In the genomic region with DNA sequence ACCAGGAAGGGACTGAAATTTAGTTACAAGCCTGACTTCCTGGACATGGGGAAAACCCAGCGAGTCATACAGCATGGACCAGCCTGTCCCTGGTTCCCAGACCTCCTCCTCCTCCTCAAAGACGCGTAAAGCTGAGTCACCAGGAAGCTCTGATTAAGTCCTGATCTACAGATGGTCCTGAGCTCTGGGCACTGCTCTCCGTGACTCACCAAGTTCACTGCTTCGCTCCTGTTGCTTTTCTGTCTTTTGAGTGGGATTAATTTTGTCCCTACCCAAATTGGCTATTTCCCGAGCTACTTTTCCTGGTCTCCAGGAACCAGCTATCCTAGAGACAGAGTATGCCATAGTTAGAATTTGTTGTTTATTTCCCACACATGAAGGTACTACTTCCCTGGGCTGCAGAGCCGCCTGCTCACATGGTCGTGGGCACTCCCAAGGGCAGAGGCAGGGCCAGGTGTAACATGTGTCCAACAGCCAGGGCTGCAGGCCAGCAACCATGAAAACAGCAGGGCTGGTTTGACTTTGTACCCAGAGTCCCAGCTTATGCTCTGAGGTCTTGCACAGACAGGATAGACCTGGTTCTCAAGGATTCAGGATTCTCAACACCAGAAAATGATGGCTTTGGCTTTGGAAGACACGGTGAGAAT, we compare ENCODE assay signal across 9 mouse cellular contexts. TPM values are rescaled to one million over a fixed set of nuclear protein-coding genes. Genes with fewer than 3 reads are reported as not detected.
DNase-seq lines count a peak whose midpoint lies in the region; ATAC-seq and TF ChIP-seq lines count a peak whose summit lies in the region.
"Had no signal": no experiment of that assay in that cellular context is flagged by ENCODE, and none has a peak within 500 bp of the region (broad histone marks: within the 10 kb centered on the region; RNA-seq: fewer than 3 reads in every experiment).

No protein-coding gene starts in this region.

- H3K9me3 ChIP-seq in stomach, postnatal 0 days (ENCODE audit: control insufficient read depth, low read length), result no peaks in the 10 kb centered on the region

- H3K4me3 ChIP-seq in stomach, postnatal 0 days (ENCODE audit: low read depth, low read length), result no peak overlapping the region

- no peak for TF ChIP-seq CTCF in stomach, postnatal 0 days (IDR thresholded peaks at IDR 0.05; ENCODE audit: low read depth)

- ATAC-seq in stomach, postnatal 0 days (ENCODE audit: low FRiP score, low TSS enrichment), result peak; percentile 98
- ATAC-seq: inflammation-experienced regulatory T-cells, adult 6 months had no signal

- no peaks in the 10 kb centered on the region for H3K4me1 ChIP-seq in stomach, postnatal 0 days (replicated peaks; ENCODE audit: control insufficient read depth, insufficient read depth)

- no peaks in the 10 kb centered on the region for H3K36me3 ChIP-seq in stomach, postnatal 0 days (ENCODE audit: control insufficient read depth, insufficient read depth, low read length)

- H3K27me3 ChIP-seq in stomach, postnatal 0 days (ENCODE audit: control insufficient read depth, insufficient read depth, low read length), result no peaks in the 10 kb centered on the region

- no peak overlapping the region for H3K4me2 ChIP-seq in stomach, postnatal 0 days (replicated peaks; ENCODE audit: low read depth)

- peak overlapping the region; percentile 40; the same call in 1 of the 2 replicates for H3K27ac ChIP-seq in stomach, postnatal 0 days (replicated peaks)

- peak; percentile 76 for DNase-seq in heart, adult 11 months
- no peak for DNase-seq in heart, postnatal 4 days
- DNase-seq in urinary bladder, adult 18-20 months (ENCODE audit: low spot score in 2 of 2), result peak; percentile 34 to 55
- no peak for DNase-seq in urinary bladder, adult 2 months (ENCODE audit: low spot score)
- DNase-seq in kidney, adult 18-20 months, result peak; percentile 26
- DNase-seq in stomach, postnatal 0 days (ENCODE audit: low spot score), result peak; percentile 65
- no peak for DNase-seq in thymus, postnatal 36 days
- no peak for DNase-seq in ovary, postnatal 14 days (ENCODE audit: low spot score)

- no peak overlapping the region for H3K9ac ChIP-seq in stomach, postnatal 0 days (ENCODE audit: low read length)

- TF ChIP-seq EP300 in stomach, postnatal 0 days (optimal IDR thresholded peaks at IDR 0.05), result no peak

- 39% methylated on average over 9 of the region's 9 CpGs for whole genome bisulfite sequencing in stomach, postnatal 0 days

RNA-seq across cellular contexts. Expression of gene Uox, which starts 2.2 kb away (rescaled TPM):
- not detected for total RNA-seq in heart, postnatal 4 days (2021)
- not detected in 2 replicates for polyA plus RNA-seq in urinary bladder, adult 2 months (2012; rRNA removed)
- polyA plus RNA-seq in stomach, postnatal 0 days (2015; fragmentation: Nextera tagmentation; extraction: Ambion mirVana), result 0.25 and 0.29 TPM in 2 replicates

RNA-seq across cellular contexts. Expression of gene Rpf1, which starts 46.8 kb away (rescaled TPM):
- total RNA-seq in heart, postnatal 4 days (2021), result 10 to 100 TPM; 18.8 to 19.6 TPM
- polyA plus RNA-seq in urinary bladder, adult 2 months (2012; rRNA removed), result 30.6 and 32.6 TPM in 2 replicates
- 30.8 and 31.2 TPM in 2 replicates for polyA plus RNA-seq in stomach, postnatal 0 days (2015; fragmentation: Nextera tagmentation; extraction: Ambion mirVana)

RNA-seq across cellular contexts. Expression of gene Dnase2b, which starts 47.4 kb away (rescaled TPM):
- total RNA-seq in heart, postnatal 4 days (2021), result not detected
- not detected in 2 replicates for polyA plus RNA-seq in urinary bladder, adult 2 months (2012; rRNA removed)
- not detected in 2 replicates for polyA plus RNA-seq in stomach, postnatal 0 days (2015; fragmentation: Nextera tagmentation; extraction: Ambion mirVana)
- polyA plus RNA-seq: inflammation-experienced regulatory T-cells, adult 6 months had no signal

Comparison
In these comparisons a context has a peak if more than half of its experiments do, and no peak if none do; other contexts are left out.
1. DNase-seq: peak in heart, adult 11 months (single experiment), urinary bladder, adult 18-20 months (2 of 2), kidney, adult 18-20 months (single experiment) and stomach, postnatal 0 days (single experiment); none in heart, postnatal 4 days (single experiment), urinary bladder, adult 2 months (single experiment), thymus, postnatal 36 days (0 of 2) and ovary, postnatal 14 days (single experiment).